Mouse (Mus musculus): ENCODE measurements around the gene Itgbl1.

Gene Itgbl1

GRCm38 (mm10) chr14:123990591-123991195 is 330.9 kb downstream of the Itgbl1 start:
- no peak for DNase-seq
